Mouse (Mus musculus): ENCODE measurements around the gene Styxl1. TPM values are rescaled to one million over a fixed set of nuclear protein-coding genes. Genes with fewer than 3 reads are reported as not detected.

The Styxl1 gene
- total RNA-seq, 2 experiments from 2014 or later: 0.40 TPM; not detected in 1

DNA sequence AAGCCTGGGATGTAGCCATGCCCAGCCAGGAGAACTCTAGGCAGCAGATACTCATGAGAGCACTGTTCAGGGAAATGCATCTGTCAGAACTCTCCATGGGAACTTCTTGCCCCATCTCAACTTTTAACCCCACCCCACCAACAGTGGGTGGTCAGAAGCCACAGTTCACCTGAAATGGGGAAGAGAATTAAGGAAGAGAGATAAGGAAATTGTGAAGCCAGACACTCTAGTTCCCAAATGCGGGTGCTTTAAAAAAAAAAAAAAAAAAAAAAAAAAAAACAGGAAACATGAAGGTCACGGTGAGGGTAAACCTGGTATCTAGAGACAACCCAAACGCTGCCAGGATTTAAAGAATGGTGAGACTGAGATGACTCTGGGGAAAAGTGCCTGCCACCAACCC, 5.7 kb downstream of the Styxl1 start:
- no peak for DNase-seq (ENCODE audit: extremely low spot score in 1 of 2, low spot score in 1 of 2)

DNA sequence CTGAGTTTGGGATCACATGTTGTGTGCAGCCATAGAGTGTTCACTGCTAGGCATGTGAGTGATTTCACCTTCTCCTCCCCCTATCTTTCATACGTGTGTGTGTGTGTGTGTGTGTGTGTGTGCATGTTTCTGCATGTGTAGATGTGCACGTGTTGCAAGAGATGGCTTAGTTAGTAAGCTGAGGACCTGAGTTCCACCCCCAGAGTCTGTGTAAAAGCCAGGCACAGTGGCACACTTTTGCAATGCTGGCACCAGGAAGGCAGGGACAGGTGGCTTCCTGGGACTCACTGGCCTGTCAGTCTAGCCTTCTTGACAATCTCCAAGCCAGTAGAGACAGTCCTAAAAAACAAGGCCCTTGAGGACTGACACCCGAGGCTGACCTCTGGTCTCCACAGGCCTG, 13.2 kb downstream of the Styxl1 start:
- DNase-seq (ENCODE audit: extremely low spot score in 1 of 2, low spot score in 1 of 2): no peak

DNA sequence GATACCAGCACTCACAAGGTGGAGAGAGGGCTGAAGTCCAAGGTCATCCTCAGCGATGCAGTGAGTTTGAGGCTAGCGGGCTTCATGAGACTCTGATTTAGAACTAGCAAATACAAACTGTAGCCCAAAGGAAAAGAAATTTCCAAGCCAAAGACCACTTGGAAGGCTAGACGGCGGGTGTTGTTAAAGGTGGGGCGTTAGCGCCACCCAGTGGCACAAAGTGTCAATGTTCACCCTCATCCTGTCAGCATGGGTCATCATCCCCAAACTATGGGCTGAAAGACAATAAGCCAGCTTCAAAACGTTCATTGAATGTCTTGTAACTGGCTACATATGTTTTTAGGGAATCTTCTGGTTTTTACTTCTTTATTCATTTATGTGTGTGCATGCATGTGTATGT, 14.7 kb downstream of the Styxl1 start:
- DNase-seq (ENCODE audit: extremely low spot score in 1 of 2, low spot score in 1 of 2): peak; percentile 56 to 81

DNA sequence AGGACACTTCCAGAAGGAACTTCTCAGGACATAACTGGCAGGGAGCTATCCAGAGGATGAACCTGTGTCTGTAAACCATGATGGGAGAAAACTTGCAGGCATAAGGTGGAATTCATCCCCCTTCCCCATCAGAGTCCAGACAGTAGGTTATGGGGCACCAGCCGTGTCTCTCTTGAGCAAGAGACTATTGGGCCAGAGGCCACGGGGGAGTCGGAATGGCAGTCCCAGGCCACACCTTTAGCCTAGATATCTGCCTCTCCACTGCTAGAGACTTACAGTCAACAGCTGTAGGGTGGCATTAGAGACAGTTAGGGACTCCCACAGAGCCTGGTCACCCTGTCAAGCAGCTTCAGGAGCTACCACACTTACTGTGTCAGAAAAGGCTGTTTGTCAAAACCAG, 16.3 kb downstream of the Styxl1 start:
- no peak for DNase-seq (ENCODE audit: extremely low spot score in 1 of 2, low spot score in 1 of 2)

DNA sequence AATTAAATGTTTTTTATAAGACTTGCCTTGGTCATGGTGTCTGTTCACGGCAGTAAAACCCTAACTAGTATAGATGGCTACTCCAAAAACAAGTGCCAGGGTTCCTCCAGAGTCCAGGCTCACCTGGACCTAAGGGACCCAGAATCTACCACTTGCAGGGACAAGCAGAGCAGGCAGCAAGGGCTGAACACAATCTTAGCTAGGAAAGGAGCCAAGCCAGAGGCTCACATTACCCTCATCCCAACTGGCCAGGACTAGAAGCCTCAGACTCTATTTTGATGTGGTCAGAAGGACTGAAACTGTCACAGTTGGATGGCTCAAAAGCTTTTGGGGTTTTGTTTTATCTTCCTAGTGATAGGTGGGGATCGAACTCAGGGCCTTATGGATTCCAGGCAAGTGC, 26.6 kb downstream of the Styxl1 start:
- DNase-seq (ENCODE audit: extremely low spot score in 1 of 2, low spot score in 1 of 2): no peak

DNA sequence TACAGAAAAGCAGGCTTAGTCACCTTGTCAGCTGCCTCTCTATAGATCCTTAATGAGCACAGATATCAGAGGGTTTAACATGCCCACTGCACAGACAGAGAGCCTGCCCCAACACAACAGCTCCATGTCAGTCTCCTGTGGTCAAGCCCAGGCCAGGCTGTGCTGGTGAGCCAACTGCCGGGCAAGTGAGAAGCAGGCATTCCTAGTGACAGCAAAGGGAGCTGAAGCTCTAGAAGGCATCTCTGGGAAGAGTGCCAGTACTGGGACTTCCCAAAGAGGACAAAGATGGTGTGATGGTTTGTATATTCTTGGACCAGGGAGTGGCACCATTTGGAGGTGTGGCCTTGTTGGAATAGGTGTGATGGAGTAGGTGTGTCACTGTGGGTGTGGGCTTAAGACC, 27.1 kb downstream of the Styxl1 start:
- DNase-seq (ENCODE audit: extremely low spot score in 1 of 2, low spot score in 1 of 2): no peak

DNA sequence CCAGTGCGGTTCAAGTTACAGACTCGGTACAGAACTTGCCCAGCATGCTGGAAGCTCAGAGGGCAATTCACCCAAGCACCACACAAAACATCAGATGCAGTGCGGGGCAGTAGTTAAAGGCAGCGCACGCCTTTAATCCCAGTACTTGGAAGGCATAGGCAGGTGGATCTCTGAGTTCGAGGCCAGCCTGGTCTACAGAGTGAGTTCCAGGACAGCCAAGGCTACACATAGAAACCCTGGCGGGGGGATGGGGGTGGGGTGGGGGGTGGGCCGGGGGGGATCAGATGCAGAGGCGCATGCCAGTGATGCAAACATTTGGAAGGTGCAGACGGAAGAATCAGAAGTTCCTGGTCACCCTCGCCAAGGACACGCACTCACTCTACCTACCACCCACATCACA, 33.4 kb downstream of the Styxl1 start:
- DNase-seq (ENCODE audit: extremely low spot score in 1 of 2, low spot score in 1 of 2): no peak

DNA sequence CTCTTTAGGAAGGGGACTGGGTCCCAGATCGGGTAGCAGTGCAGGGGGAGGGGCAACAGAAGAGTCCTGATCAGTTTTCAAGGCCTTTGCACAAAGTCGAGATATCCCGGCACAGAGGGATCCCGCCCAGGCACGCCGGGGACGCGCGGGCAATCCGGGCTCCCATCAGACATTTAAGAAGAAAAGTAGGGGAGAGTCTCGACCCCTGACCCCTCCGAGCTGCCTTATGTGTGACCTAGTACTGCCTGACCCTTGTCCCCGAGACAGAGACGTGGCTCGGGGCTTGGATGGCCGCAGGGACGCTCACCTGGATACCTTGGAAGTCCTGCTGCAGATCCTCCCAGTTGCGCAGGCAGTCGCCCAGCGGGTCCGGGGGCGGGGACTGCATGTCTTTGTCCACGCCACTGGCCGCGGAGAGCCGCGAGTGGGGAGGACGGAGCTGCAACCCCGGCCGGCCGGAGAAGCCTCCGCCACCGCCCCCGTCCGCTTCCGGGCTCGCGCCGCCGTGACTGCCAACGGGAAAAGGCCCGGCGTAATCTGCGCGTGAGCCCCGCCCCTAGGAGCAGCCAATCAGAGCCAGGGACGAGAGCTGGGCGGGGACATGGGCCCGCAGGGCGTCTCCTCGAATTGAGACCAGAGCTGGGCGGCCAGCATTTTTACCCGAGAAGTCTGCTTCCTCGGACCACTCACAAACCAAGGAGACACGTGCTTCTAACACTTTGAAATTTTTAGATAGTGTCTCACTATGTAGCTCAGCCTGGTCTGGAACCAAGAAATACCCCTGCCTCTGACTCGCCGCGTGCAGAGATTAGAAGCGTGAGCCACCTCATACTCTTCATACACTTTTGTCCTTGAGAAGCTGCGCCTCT, 34.2 kb downstream of the Styxl1 start, which contains the start of gene Tmem120a:
Gene Tmem120a (minus strand): TSS at position 708 of the 869 bp plus-strand sequence.
- peak; percentile 82 to 87 for DNase-seq (ENCODE audit: extremely low spot score in 1 of 2, low spot score in 1 of 2)

DNA sequence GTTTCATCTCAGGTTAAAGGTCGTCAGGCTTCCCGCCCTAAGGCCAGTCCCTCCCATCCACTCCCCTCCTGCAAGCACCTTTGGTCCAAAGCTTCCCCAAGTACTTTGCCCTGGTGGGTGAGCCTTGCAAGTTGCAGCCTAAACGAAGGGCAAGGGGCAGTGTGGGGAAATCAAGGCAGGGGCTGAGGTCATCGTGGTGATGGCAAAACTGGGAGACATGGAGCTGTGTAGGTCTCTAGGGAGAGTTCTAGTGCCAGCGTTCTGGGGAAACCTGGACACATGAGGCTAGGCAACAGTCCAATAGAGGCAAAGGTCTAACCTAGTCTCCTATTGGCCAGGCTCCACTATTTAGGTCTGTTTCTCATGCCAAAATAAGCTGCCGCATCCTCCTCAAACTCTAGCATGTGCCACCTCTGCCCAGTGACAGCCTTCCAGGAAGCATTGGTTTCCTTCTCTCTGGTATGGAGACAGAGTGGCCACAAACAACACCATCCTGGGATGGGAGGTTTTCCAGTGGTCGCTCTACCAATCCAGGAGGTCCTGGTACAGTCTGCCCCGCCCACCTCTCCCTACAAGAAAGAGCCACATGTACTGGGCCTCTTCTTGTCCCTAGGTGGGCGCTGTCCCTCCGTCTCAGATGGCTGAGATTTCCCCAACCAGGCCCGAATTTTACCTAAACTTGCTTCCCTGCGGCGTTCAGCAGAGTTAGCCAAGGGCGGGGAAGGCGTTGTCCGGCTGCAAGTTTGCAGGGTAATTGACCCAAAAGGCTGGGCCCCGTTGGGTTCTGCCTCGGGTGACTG, 35.0 kb downstream of the Styxl1 start:
- no peak for DNase-seq (ENCODE audit: extremely low spot score in 1 of 2, low spot score in 1 of 2)

DNA sequence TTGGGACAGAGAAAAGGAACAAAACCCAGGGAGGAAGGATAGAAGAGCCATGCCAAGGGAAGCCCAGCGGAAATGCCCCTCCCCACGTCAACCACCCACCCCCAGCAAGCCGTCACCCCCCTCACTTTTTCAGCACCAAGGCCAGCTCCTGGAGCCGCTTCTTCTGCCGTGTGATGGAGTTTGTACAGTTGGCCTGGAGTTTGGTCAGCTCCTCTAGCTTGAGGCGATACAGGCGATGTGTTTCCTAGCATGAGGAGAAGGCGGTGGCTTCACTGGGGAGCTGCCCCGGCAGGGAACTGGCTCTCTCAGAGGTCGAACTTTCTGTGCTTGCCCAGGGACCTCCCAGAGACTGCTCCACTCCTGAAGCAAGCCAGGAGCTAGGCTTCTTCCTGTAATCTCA, 36.0 kb downstream of the Styxl1 start:
- no peak for DNase-seq (ENCODE audit: extremely low spot score in 1 of 2, low spot score in 1 of 2)

DNA sequence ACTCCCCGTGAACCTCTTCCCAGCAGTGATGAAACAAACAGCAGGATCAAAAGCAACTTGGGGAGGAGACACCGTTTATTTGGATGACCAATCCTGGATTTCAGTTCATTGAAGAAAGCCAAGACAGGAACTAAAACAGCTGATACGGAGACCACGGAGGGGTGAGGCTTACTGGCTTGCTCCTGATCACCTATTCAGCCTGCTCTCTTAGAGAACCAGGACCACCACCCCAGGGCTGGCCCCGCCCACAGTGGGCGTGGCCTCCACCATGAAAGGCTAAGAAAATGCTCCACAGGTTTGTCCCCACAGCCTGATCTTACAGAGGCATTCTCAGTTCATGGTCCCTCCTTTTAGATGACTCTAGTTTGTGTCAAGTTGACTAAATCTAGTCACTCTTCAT, 39.9 kb downstream of the Styxl1 start:
- no peak for DNase-seq (ENCODE audit: extremely low spot score in 1 of 2, low spot score in 1 of 2)

DNA sequence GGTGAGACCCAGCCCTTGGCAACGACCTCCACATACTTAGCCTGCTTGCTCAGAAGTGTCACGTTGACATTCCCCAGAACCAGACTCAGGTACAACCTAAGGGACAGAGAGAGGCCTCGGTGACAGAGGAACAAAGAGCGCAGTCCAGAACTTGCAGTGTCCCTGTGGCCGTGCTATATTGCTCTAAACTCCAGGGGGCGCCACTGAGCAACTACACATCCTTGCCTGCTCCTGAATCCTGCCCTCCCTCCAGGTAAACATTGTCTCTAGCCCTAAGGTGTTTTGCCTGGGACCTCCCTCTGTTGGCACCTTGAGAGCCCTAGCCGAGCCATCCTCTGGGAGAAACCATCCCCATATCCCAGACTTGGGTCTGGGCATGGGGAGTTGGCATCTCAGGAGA, 41.0 kb downstream of the Styxl1 start:
- no peak for DNase-seq (ENCODE audit: extremely low spot score in 1 of 2, low spot score in 1 of 2)

DNA sequence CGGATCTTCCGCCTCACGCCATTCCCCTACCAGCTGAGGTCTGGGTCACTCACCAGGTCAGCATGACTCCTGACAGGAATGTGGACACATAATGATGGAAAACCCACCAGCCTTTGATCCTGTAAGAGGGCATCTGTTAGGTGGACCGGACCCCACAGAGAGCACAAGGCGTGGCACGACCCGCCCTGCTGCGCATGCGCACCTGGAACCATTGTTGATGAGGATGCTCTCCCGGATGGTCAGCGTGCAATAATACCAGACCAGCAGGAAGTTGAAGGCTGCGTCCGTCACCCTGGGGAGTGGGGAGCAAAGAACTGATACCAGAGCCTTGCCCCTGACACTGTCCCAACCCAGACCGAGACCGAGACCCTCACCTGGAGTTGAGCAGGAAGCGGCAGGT, 41.6 kb downstream of the Styxl1 start:
- DNase-seq (ENCODE audit: extremely low spot score in 1 of 2, low spot score in 1 of 2): no peak

DNA sequence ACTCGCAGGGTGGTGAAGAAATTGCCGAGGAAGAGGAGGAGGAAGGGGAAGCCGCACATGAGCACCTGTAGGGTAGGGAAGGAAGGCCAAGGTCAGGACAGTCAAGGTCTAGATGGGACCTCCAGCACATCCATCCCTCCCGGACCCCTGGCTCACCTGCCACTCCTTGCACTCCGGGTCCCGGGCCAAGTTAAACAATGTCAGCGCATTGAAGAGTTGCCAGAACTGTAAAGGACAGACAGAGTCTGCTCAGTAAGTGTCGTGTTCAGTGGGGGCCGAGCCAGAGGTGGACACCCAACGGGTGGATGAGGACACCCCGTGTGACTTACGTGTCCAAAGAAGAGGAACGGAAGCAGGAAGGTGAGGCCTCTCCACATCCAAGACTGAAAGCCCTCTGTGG, 42.4 kb downstream of the Styxl1 start:
- DNase-seq (ENCODE audit: extremely low spot score in 1 of 2, low spot score in 1 of 2): no peak

DNA sequence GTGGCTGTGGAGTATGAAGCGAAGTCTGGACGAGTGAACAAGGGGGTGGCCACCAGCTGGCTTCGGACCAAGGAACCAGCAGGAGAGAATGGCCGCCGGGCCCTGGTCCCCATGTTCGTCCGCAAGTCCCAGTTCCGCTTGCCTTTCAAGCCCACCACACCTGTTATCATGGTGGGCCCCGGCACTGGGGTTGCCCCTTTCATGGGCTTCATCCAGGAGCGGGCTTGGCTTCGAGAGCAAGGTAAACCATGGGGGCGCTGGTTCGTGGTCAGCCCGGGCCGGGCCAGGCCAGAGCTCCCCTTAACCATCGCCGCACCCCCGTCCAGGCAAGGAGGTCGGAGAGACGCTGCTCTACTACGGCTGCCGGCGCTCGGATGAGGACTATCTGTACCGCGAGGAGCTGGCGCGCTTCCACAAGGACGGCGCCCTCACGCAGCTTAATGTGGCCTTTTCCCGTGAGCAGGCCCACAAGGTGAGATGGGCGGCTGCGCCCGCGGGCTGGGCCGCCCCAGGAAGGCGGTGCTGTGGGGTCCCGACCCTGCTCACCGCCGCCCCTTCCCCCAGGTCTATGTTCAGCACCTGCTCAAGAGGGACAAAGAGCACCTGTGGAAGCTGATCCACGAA, 44.0 kb downstream of the Styxl1 start:
- no peak for DNase-seq (ENCODE audit: extremely low spot score in 1 of 2, low spot score in 1 of 2)

DNA sequence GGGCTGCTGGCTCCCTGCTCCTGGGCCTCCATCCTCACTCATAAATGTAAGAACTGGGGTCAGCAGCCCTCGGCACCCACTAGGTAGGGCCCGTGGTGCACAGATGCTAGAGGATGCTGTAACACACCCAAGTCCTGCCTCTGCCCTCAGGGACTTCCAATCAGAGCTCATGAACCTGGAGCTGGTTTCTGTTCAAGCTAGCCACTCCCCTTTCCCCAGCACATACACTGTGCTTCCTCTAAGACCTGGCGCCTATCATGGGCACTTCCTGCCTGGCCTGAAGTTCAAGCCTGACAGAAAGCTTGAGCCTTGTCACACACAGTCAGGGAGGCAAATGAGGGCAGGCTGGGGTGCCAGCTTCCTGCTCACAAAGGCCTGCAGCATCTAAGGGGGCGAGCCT, 45.1 kb downstream of the Styxl1 start:
- no peak for DNase-seq (ENCODE audit: extremely low spot score in 1 of 2, low spot score in 1 of 2)

DNA sequence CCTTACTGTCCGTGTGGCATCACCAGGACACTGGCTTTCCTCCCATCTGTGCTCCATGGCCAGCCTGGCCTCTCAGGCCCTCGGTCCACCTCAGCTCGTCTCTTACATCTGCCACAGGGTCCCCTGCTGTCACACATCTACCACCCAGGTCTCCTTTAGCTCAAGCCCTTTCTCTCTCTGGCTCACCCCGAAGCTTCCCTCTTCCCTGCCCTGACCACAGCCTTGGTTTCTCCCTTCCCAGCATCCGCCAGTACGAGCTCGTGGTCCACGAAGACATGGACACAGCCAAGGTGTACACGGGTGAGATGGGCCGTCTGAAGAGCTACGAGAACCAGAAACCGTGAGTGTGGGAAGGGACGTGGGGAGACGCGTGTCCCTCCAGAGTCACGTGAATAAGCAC, 46.9 kb downstream of the Styxl1 start:
- DNase-seq (ENCODE audit: extremely low spot score in 1 of 2, low spot score in 1 of 2): no peak

DNA sequence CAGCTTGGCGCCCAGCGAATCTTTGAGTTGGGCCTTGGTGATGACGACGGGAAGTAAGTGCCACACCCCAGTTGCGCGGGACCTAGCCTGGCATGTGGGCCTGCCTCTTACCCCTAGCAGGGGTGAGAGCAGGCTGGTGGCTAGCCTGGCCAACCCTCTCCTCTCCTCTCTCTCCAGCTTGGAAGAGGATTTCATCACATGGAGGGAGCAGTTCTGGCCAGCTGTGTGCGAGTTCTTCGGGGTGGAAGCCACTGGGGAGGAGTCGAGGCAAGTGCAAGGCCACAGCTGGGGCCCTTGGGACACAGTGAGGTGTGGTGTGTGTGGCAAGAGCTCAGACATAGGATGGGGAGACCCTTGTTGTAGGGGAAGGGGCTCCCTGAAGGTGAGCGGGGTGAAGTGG, 47.3 kb downstream of the Styxl1 start:
- DNase-seq (ENCODE audit: extremely low spot score in 1 of 2, low spot score in 1 of 2): no peak

DNA sequence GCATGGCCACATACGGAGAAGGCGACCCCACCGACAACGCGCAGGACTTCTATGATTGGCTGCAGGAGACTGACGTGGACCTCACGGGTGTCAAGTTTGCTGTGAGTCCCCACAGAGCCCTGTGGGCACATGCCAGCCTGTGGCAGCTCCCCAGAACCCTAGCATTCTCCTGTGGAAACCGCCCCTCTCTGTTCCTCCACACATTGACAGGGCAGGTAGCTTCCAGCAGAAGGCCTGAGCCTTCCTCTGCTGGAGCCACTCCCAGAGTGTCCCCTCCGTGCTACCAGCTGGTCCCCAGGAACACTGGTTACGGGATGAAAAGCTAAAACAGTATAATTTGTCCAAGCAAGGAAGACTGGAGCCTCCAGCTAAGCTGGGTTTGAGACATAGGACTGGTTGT, 47.9 kb downstream of the Styxl1 start:
- DNase-seq (ENCODE audit: extremely low spot score in 1 of 2, low spot score in 1 of 2): no peak

DNA sequence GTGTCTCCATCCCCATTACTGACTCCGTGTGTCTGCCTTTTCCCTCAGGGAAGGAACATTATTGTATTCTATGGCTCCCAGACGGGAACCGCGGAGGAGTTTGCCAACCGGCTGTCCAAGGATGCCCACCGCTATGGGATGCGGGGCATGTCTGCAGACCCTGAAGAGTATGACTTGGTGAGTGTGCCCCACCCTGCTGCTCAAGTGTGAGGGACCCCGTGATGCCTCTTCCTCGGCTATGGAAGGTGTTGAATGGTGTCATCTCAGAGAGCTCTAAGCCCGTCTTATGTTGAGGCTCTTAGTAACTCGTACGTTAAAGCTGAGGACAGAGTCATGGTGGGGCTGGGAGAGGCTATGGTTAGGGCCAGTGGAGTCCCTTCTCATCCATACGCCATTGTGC, 48.8 kb downstream of the Styxl1 start:
- DNase-seq (ENCODE audit: extremely low spot score in 1 of 2, low spot score in 1 of 2): no peak

DNA sequence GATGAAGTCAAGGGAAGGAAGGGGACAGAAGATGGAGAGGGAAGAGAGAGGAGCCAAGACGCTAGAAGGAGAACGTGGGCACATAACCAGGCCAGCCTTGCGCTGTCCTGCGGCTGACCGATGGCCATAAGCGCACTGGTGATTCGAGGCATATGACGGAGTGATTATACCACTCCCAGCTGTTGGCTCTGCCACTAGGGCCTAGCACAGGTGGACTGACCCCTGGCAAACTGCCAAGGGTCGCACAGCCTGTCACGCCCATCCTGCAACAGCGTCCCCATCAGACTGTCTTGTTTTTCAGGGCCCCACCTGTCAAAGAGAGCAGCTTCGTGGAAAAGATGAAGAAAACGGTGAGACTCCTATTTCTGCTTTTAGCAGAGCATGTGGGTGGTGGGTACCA, 49.8 kb downstream of the Styxl1 start:
- DNase-seq (ENCODE audit: extremely low spot score in 1 of 2, low spot score in 1 of 2): no peak

Measured in layer of hippocampus, postnatal 25 days (tissue).